Mouse (Mus musculus) stomach, postnatal 0 days (tissue): Measurements from ENCODE around the gene Plekha4.

Experiments
- CTCF ChIP-seq: IDR thresholded peaks from 2 replicates; pipeline ENCODE4 v1.5.1; 2016; ENCODE audit warnings: antibody characterized with exemption, low read depth, mild to moderate bottlenecking, moderate library complexity
- EP300 ChIP-seq: optimal IDR thresholded peaks from 2 replicates; pipeline ENCODE3; 2016; ENCODE audit warnings: antibody characterized with exemption

- TF ChIP-seq CTCF (no peak), EP300 (no peak)
These were observed 34.1 kb downstream of the Plekha4 start for GRCm38 (mm10) chr7:45560241-45560640.
